Mouse (Mus musculus): ENCODE measurements around the gene C1ql4. TPM values are rescaled to one million over a fixed set of nuclear protein-coding genes. Genes with fewer than 3 reads are reported as not detected.
A peak's percentile ranks its signal among the peaks of the same experiment; 100 is the strongest.

The C1ql4 gene
- not detected for total RNA-seq (2021)

DNA sequence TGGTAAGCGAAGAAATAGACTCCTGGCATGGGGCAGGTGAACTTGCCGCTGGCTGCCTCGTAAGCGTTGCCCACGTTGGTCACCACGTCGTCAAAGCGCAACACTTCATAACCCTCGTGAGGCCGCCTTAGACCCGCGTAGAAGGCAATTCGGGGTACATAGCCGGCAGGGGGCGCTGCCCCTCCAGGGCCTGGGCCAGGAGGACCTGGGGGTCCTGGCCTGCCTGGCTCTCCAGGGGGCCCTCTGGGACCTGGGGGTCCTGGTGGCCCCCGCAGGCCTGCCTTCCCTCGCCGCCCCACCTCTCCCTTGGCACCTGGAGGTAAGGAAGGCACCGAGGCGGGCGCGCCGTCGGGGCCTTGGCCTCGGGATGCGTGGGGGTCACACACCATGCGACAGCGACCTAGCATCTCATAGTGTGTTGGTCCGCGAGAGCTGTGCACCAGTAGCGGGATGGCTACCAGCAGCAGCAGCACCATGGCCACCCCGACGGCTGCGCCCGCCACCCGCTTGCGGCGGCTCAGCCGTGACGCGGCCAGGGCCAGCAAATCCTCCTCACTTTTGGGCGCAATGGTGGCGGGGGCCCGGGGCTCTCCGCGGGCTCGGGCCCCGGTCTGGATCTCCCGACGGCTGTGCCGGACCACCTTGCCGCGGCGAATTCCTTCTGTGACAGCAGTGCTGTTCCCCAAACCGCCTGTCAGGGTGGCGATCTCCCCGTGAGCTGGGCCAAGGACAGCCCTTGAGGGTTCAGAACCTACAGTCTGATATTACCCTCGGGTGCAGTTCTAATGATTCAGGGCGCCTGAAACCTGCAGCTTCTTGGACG, at the start of gene C1ql4:
Gene C1ql4 (minus strand): TSS at position 565 of the 823 bp plus-strand sequence.
- intact Hi-C loops (cut with DNase I) = loop anchor here (2.0 kb wide), 1 partner anchor 37 kb away; no protein-coding TSS in a partner anchor
- no peak for DNase-seq

- intact Hi-C loops (cut with DNase I) = no loop called here
- no peak for DNase-seq
These were observed 42.6 kb upstream of the C1ql4 start for GRCm38 (mm10) chr15:99129956-99130910.

DNA sequence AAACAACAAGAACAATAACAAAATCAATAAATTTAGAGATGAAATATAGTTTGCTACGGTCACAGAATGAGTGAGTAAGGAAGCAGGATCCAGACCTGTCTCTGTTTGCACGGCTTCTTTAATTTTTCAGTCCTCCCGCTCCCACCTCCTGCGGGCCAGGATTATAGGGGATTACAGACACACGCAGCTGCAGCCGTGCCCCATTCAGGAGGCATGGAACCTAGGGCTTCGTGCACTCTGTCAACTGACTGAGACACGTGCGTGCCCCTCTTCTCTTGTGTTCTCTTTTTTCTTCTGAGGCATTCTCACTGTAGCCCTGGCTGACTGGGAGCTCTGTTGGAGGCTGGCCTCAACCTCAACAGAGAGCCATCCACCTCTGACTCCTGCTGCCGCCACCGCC, 41.8 kb upstream of the C1ql4 start:
- DNase-seq = no peak
- intact Hi-C loops (cut with DNase I) = no loop called here

GRCm38 (mm10) chr15:99127851-99128522, 40.4 kb upstream of the C1ql4 start:
- intact Hi-C loops (cut with DNase I) = no loop called here
- DNase-seq = no peak

DNA sequence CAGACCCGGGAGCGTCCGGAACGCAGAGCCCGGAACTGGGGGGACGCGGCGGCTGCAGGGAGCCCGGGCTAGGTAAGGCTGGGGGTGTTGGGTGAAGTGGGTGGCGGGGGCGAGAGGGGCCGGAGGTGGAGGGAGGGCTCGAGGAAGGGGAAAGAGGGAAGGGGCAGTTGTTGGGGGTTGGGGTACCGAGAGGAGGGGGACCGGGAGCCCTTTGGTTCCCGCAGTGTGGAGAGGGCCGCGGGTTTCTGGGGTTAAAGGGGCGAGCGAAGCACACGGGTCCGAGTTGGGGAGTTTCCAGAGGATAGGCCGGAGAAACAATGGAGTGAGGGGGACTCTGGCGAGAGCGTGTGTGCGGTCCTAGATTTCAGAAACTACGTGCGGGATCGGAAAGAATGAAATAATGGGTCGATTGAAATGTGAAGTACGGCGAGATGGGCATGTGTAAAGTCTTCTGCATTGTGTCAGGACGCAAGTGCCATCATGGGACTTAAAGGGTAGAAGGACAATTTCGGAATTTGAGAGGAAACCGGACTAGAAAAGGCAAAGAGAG, 39.3 kb upstream of the C1ql4 start:
- intact Hi-C loops (cut with DNase I) = no loop called here
- no peak for DNase-seq

DNA sequence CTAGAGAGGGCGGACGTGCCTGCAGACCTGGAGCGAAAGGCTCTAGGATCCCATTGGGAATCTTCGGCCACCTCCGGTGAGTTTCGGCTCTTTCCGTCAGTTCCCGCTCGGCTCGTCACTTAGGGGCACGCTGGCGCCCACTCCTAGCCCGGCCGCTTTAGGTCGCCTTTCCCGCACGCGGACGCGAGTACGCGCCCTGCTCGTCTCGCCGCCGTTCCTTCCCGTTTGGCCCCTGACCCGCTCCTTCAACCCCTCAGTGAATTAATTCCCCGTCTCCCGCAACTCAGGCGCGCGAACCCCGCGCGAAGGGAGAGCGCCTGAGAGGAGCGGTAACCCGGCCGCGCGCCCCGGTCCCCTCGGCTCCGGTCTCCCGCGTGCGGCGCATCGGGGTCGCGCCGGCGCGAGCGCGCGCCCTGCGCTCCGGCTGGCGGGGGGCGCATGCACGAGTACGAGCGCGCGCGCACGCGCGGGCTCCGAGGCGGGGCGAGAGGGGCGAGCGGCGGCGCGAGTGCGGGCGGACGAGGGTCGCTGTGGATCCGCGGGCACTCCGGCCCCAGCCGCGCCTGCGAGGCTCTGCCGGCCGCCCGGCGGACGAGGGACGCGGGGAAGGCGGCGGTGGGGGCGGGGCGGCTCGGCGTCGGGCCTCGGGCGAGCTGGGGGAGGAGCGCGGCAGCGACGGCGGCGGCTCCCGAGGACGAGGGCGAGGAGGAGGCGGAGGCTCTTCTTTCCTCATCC, 38.6 kb upstream of the C1ql4 start:
- intact Hi-C loops (cut with DNase I) = no loop called here
- peak; percentile 89 to 94 for DNase-seq

- DNase-seq = no peak
- intact Hi-C loops (cut with DNase I) = no loop called here
These were observed 38.1 kb upstream of the C1ql4 start, which contains the start of gene Spats2 for GRCm38 (mm10) chr15:99125711-99126080. Gene Spats2 (plus strand): TSS chr15:99125916.

DNA sequence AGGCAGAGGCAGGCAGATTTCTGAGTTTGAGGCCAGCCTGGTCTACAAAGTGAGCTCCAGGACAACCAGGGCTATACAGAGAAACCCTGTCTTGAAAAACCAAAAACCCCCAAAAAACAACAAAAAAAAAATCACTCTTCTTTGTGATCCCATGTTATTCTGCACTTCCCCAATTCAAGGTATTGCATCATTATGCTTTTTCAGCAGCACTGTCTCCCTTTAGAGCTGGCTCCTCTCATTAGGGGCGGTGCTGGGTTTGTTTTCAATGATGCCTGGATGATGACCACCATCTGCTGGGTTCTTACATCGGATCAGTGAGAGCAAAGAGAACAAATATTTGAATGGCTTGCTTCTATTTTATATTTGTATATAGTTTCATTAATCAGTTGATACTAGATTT, 35.0 kb upstream of the C1ql4 start:
- DNase-seq = no peak
- intact Hi-C loops (cut with DNase I) = no loop called here

DNA sequence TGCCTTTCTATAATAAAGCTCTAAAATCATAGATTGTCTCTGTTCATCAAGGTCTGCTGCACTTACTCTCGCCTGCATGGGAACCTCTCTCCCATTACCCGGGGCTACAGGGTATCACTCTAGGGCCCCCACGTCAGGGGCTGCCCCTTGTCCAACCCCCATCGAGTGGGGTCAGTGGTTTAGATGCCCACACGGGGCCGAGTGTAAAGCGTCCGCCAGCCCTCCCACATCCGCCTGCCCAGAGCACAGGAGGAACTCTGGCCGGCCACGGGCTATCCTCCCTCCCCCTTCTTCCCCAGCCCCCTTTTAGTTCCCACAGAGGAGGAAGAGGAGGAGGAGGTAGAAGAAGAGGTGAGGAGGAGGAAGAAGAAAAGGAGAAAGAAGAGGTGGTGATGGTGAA, 33.2 kb upstream of the C1ql4 start:
- intact Hi-C loops (cut with DNase I) = no loop called here
- DNase-seq = no peak

- no peak for DNase-seq
- intact Hi-C loops (cut with DNase I) = no loop called here
These were observed 28.9 kb upstream of the C1ql4 start for GRCm38 (mm10) chr15:99116539-99116938.

GRCm38 (mm10) chr15:99115065-99115423, 27.4 kb upstream of the C1ql4 start:
- no peak for DNase-seq
- intact Hi-C loops (cut with DNase I) = no loop called here

- intact Hi-C loops (cut with DNase I) = no loop called here
- no peak for DNase-seq
These were observed 26.9 kb upstream of the C1ql4 start for GRCm38 (mm10) chr15:99114312-99115064.

DNA sequence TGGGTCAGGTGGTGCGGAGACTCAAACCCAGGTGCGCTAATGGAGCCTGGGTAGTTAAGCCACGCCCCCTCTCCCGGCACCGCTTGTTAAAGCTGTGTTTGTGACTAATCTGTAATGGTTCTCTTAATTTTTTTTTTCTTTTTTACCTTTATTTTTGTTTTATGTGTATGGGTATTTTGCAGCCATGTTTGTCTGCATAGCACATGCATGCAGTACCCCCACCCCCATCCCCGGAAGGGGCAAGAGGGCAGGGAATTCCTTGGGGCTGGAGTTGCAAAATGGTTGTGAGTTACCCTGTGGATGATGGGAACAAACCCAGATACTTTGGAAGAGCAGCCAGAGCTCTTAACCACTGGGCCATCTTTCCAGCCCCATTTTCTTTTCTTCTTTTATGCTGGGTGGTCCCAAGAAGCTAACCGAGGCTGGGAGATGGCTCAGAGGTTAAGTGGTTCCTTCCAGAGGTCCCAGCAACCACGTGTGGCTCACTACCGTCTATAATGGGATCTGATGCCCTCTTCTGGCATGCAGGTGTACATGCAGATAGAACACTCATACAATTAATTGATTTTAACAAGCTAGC, 25.9 kb upstream of the C1ql4 start:
- intact Hi-C loops (cut with DNase I) = no loop called here
- DNase-seq = no peak

DNA sequence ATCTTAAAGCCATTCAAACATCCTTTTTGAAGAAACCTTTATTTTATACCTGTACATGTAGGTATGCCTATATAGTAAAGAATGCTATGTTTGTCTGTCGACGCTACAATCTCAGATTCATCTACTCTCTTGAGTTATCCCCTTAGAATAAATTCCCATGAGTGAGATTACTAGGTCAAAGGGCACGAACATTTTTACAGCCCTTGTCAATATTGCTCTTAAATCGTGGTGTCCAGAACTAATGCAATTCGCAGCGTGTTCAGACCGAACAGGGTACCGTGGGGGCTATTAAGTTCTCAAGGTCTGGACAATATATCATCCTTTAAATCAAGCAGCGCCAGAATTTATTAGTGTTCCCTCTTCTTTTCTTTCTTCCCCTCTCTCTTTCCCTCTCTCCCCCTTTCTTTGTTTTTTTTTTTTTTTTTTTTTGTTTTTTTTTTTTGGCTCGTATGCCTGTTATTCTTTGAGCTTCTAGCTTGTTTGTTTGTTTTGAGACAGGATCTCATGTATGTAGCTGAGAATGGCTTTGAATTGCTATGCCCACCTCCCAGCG, 25.3 kb upstream of the C1ql4 start:
- intact Hi-C loops (cut with DNase I) = no loop called here
- no peak for DNase-seq

- DNase-seq = no peak
- intact Hi-C loops (cut with DNase I) = no loop called here
These were observed 24.2 kb upstream of the C1ql4 start for GRCm38 (mm10) chr15:99111809-99112208.

GRCm38 (mm10) chr15:99111139-99111538, 23.5 kb upstream of the C1ql4 start:
- no peak for DNase-seq
- intact Hi-C loops (cut with DNase I) = no loop called here

- intact Hi-C loops (cut with DNase I) = no loop called here
- no peak for DNase-seq
These were observed 20.2 kb upstream of the C1ql4 start for GRCm38 (mm10) chr15:99107866-99108265.

GRCm38 (mm10) chr15:99105238-99105637, 17.6 kb upstream of the C1ql4 start:
- intact Hi-C loops (cut with DNase I) = no loop called here
- no peak for DNase-seq

DNA sequence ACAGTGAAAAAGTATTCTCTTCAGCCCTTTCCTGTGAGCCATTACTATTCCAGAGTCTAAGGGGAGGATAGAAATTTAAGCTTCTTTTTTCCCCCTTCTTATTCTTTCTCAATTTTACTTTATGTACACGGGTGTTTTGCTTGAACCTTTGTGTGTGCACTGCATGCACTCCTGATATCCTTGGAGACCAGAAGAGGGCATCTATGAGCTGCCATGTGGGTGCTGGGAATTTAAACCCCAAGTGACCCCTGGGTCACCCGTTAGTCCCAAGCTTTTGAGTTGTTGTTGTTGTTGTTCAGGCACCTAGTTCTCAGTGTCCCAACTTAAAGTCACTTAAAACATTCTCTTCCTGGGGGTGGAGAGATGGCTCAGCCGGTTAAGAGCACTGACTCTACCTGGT, 12.4 kb upstream of the C1ql4 start:
- DNase-seq = no peak
- intact Hi-C loops (cut with DNase I) = loop anchor here (5.0 kb wide), 1 partner anchor 92 kb away; no protein-coding TSS in a partner anchor
